Mouse (Mus musculus): ENCODE data around the gene Gstt4.

DNA sequence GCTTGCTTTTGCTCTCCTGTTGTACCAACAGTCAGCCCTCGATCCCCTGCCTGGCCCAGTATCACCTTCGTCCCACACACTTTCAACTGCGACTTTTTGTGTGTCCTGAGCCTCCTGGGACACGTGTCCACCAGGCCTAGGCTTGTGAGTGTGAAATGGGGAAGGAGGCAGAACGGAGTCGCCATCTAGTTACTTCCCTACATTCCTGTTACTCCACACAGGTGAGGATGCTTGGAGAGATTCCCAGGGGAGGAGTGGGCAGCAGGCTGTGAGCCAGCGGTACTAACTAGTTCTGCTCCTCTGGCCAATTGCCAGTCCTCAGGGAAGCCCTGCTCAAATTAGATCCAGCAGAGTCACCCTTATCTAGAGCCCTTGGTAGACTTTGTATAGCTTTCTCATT lies 38.4 kb upstream of the Gstt4 start:
- TF ChIP-seq GATA1 (IDR thresholded peaks at IDR 0.05; ENCODE audit: borderline replicate concordance, low read length) (no peak), FLI1 (IDR thresholded peaks at IDR 0.05; ENCODE audit: low read length) (no peak)
